Mouse (Mus musculus): Measurements from ENCODE around the gene Carhsp1.
A peak's percentile ranks its signal among the peaks of the same experiment; 100 is the strongest.

- TF ChIP-seq CTCF (IDR thresholded peaks at IDR 0.05; ENCODE audit: borderline replicate concordance, extremely low read depth, insufficient read depth, insufficient read length) (0 out of 2 replicates have a peak, but pooled peaks have one; percentile 2), POLR2A (IDR thresholded peaks at IDR 0.05; ENCODE audit: borderline replicate concordance, extremely low read depth, insufficient read depth, insufficient read length, poor library complexity, severe bottlenecking) (0 out of 2 replicates have a peak, but pooled peaks have one; percentile 11)
Observed at GRCm38 (mm10) chr16:8637217-8638051, 34.5 kb downstream of the Carhsp1 start, which contains the start of the genes Pmm2 and Tmem186.
